Mouse (Mus musculus): Measurements from ENCODE around the gene Fam114a2. TPM values are rescaled to one million over a fixed set of nuclear protein-coding genes. Genes with fewer than 3 reads are reported as not detected.

Gene Fam114a2
- polyA plus RNA-seq, 1 experiment from 2014 or later, result 54.5 TPM

DNA sequence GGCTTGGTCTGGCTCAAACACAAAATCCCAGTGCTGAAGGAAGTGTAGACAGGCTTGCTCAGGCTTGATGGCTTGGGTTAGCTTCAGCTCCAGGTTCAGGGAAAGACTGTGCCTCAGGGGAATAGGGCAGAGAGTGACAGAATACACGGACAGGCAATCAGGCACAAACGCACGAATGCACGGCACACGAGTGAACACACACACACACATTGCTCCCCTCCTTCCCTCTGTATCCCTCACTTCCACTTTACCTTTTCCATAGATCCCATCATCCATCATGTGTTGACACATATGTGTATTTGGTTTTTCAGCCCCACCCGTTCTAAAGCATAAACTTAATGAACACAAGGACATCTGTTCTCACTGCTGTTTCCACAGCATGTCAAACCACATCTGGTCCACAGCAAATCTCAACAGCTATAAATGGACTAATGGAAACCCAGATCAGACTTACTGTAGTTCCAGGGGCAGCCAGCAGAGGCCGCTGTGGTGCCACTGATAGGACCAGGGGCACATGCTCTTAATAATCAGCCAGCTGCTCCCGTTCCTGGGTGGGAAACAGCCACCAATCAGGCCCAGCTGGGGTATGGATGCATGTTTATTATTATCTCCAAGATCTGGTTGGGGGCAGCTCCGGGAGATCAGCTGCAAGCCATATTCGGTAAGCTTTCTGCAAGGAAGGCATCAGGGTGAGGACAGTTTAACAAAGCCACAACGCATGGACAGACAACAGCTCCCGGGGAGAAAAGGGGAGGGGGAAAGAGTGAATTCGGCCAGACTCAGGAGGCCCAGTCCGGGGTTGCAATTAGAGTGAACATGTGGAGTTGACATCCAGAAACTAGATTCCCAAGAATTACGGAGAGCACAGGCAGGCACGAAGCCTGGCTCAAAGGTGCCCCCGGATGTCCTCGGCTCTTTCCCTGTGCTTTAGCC is 30.5 kb upstream of the Fam114a2 start:
- Histone ChIP-seq H3K27ac (ENCODE audit: low read depth, low read length) (peak overlapping the region; percentile 31; the same call in 1 of the 2 replicates), H3K27me3 (ENCODE audit: control insufficient read depth, insufficient read depth, low read length) (no peaks in the 10 kb centered on the region; the same call in 1 of the 2 replicates), H3K9me3 (ENCODE audit: control insufficient read depth, low read length) (no peaks in the 10 kb centered on the region), H3K4me2 (ENCODE audit: low read depth, low read length, severe bottlenecking) (peak overlapping the region; percentile 13; the same call in 1 of the 2 replicates), H3K36me3 (ENCODE audit: control insufficient read depth, insufficient read depth, low read length) (no peaks in the 10 kb centered on the region), H3K9ac (ENCODE audit: low read length) (no peak overlapping the region; the same call in 1 of the 2 replicates), H3K4me3 (ENCODE audit: low read depth, low read length) (no peak overlapping the region), H3K4me1 (replicated peaks; ENCODE audit: control insufficient read depth, insufficient read depth, low read length) (peaks cover 15% of the 10 kb centered on the region)
- ATAC-seq (replicated peaks; ENCODE audit: low FRiP score), result peak; percentile 77
- 31% methylated on average over 18 of the region's 18 CpGs for WGBS
- DNase-seq (ENCODE audit: low spot score), result peak; percentile 93

DNA sequence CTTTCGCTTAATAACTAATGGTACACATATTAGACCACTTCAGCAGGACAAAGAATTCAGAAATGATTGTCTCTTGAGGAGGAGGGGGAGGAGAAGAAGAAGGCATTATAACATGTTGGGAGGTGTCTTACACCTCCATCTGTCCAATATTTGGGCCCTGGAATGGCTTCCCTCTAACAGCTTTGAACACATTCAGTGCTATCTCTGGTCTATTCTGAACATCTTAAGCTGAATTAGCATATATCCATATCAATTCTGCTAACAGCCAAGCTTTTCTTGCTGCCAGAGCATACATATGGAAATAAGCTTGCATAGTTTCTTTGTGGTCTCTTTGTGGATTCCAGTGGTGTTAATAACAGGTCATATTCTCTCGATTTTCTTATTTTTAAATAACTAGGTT is 22.3 kb upstream of the Fam114a2 start:
- Histone ChIP-seq H3K4me3 (ENCODE audit: low read depth, low read length) (no peak overlapping the region), H3K9me3 (ENCODE audit: control insufficient read depth, low read length) (no peaks in the 10 kb centered on the region), H3K4me2 (ENCODE audit: low read depth, low read length, severe bottlenecking) (no peak overlapping the region), H3K27me3 (ENCODE audit: control insufficient read depth, insufficient read depth, low read length) (no peaks in the 10 kb centered on the region), H3K27ac (ENCODE audit: low read depth, low read length) (no peak overlapping the region), H3K4me1 (replicated peaks; ENCODE audit: control insufficient read depth, insufficient read depth, low read length) (no peaks in the 10 kb centered on the region), H3K36me3 (ENCODE audit: control insufficient read depth, insufficient read depth, low read length) (no peaks in the 10 kb centered on the region), H3K9ac (ENCODE audit: low read length) (no peak overlapping the region)
- WGBS, result 78% methylated on average over 2 of the region's 2 CpGs
- DNase-seq (ENCODE audit: low spot score) (no peak), ATAC-seq (replicated peaks; ENCODE audit: low FRiP score) (no peak)

- Histone ChIP-seq H3K9ac (ENCODE audit: low read length) (no peak overlapping the region), H3K9me3 (ENCODE audit: control insufficient read depth, low read length) (no peaks in the 10 kb centered on the region), H3K4me1 (replicated peaks; ENCODE audit: control insufficient read depth, insufficient read depth, low read length) (no peaks in the 10 kb centered on the region; the same call in 1 of the 2 replicates), H3K27me3 (ENCODE audit: control insufficient read depth, insufficient read depth, low read length) (no peaks in the 10 kb centered on the region), H3K36me3 (ENCODE audit: control insufficient read depth, insufficient read depth, low read length) (no peaks in the 10 kb centered on the region), H3K4me2 (ENCODE audit: low read depth, low read length, severe bottlenecking) (no peak overlapping the region), H3K4me3 (ENCODE audit: low read depth, low read length) (no peak overlapping the region), H3K27ac (ENCODE audit: low read depth, low read length) (no peak overlapping the region)
- WGBS, result 79% methylated on average over 5 of the region's 5 CpGs
- peak; percentile 27 for DNase-seq (ENCODE audit: low spot score)
- ATAC-seq (replicated peaks; ENCODE audit: low FRiP score), result no peak
Measured at GRCm38 (mm10) chr11:57539841-57540418, 21.5 kb upstream of the Fam114a2 start.

GRCm38 (mm10) chr11:57535912-57536311 is 17.5 kb upstream of the Fam114a2 start:
- no peak overlapping the region for H3K4me2 ChIP-seq (ENCODE audit: low read depth, low read length, severe bottlenecking)
- no peak overlapping the region for H3K4me3 ChIP-seq (ENCODE audit: low read depth, low read length)
- WGBS, result 93% methylated on average over 5 of the region's 5 CpGs
- no peak for DNase-seq (ENCODE audit: low spot score)
- no peak overlapping the region for H3K9ac ChIP-seq (ENCODE audit: low read length)
- H3K27ac ChIP-seq (ENCODE audit: low read depth, low read length), result no peak overlapping the region
- H3K36me3 ChIP-seq (ENCODE audit: control insufficient read depth, insufficient read depth, low read length), result no peaks in the 10 kb centered on the region; the same call in 1 of the 2 replicates
- peaks cover 5% of the 10 kb centered on the region for H3K4me1 ChIP-seq (replicated peaks; ENCODE audit: control insufficient read depth, insufficient read depth, low read length)
- no peaks in the 10 kb centered on the region for H3K27me3 ChIP-seq (ENCODE audit: control insufficient read depth, insufficient read depth, low read length)
- no peaks in the 10 kb centered on the region for H3K9me3 ChIP-seq (ENCODE audit: control insufficient read depth, low read length)
- no peak for ATAC-seq (replicated peaks; ENCODE audit: low FRiP score)

- H3K36me3 ChIP-seq (ENCODE audit: control insufficient read depth, insufficient read depth, low read length), result no peaks in the 10 kb centered on the region; the same call in 1 of the 2 replicates
- H3K27ac ChIP-seq (ENCODE audit: low read depth, low read length), result peak overlapping the region; percentile 12; the same call in 1 of the 2 replicates
- DNase-seq (ENCODE audit: low spot score), result no peak
- H3K4me1 ChIP-seq (replicated peaks; ENCODE audit: control insufficient read depth, insufficient read depth, low read length), result peaks cover 5% of the 10 kb centered on the region
- no peak overlapping the region for H3K9ac ChIP-seq (ENCODE audit: low read length)
- ATAC-seq (replicated peaks; ENCODE audit: low FRiP score), result no peak
- H3K27me3 ChIP-seq (ENCODE audit: control insufficient read depth, insufficient read depth, low read length), result no peaks in the 10 kb centered on the region
- H3K4me3 ChIP-seq (ENCODE audit: low read depth, low read length), result no peak overlapping the region
- no peaks in the 10 kb centered on the region for H3K9me3 ChIP-seq (ENCODE audit: control insufficient read depth, low read length)
- whole genome bisulfite sequencing, result 90% methylated on average over 4 of the region's 4 CpGs
- no peak overlapping the region for H3K4me2 ChIP-seq (ENCODE audit: low read depth, low read length, severe bottlenecking)
Measured at GRCm38 (mm10) chr11:57532306-57532705, 13.9 kb upstream of the Fam114a2 start.

DNA sequence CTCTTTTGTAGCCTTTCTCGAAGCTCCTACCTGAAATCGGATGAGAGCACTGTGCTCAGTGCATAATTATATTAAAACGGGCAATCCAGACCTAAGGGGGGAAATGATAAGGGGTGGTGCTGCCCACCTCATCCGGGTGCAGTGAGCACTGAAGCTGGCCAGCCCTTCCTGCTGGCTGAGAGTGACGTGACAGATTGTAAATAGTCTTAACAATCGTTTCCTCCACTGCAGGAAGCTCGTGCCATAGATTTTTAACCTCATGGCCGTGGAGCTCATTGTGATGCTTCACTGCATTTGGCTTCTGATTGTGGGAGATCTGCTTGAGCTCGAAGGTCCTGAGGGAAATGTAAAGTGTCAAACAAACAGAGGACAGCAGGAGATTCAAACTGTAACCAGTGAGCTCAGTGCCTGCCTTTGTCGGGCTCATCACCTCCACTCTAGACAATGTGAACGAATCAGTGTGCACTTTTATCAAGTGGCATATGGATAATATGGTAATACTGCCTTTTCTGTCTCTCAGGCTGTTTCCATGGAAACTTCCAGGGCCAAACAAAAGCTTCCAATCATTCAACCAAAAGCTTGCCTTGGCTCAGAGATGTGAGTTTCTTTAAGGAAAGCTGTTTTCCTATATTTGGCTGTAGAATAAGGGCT is 13.0 kb upstream of the Fam114a2 start:
- H3K4me1 ChIP-seq (replicated peaks; ENCODE audit: control insufficient read depth, insufficient read depth, low read length), result peaks cover 5% of the 10 kb centered on the region
- DNase-seq (ENCODE audit: low spot score), result no peak
- no peaks in the 10 kb centered on the region for H3K9me3 ChIP-seq (ENCODE audit: control insufficient read depth, low read length)
- H3K27ac ChIP-seq (ENCODE audit: low read depth, low read length), result peak overlapping the region; percentile 38; the same call in 1 of the 2 replicates
- H3K27me3 ChIP-seq (ENCODE audit: control insufficient read depth, insufficient read depth, low read length), result no peaks in the 10 kb centered on the region
- ATAC-seq (replicated peaks; ENCODE audit: low FRiP score), result peak; percentile 63; the same call in 1 of the 2 replicates
- WGBS, result 49% methylated on average over 11 of the region's 11 CpGs
- H3K9ac ChIP-seq (ENCODE audit: low read length), result no peak overlapping the region
- no peak overlapping the region for H3K4me2 ChIP-seq (ENCODE audit: low read depth, low read length, severe bottlenecking)
- no peak overlapping the region for H3K4me3 ChIP-seq (ENCODE audit: low read depth, low read length)
- no peaks in the 10 kb centered on the region; the same call in 1 of the 2 replicates for H3K36me3 ChIP-seq (ENCODE audit: control insufficient read depth, insufficient read depth, low read length)

- Histone ChIP-seq H3K4me1 (replicated peaks; ENCODE audit: control insufficient read depth, insufficient read depth, low read length) (peaks cover 5% of the 10 kb centered on the region; the same call in 1 of the 2 replicates), H3K9me3 (ENCODE audit: control insufficient read depth, low read length) (no peaks in the 10 kb centered on the region), H3K27ac (ENCODE audit: low read depth, low read length) (no peak overlapping the region), H3K36me3 (ENCODE audit: control insufficient read depth, insufficient read depth, low read length) (no peaks in the 10 kb centered on the region; the same call in 1 of the 2 replicates), H3K4me2 (ENCODE audit: low read depth, low read length, severe bottlenecking) (no peak overlapping the region), H3K27me3 (ENCODE audit: control insufficient read depth, insufficient read depth, low read length) (no peaks in the 10 kb centered on the region), H3K9ac (ENCODE audit: low read length) (no peak overlapping the region), H3K4me3 (ENCODE audit: low read depth, low read length) (no peak overlapping the region)
- ATAC-seq (replicated peaks; ENCODE audit: low FRiP score) (no peak), DNase-seq (ENCODE audit: low spot score) (no peak)
- WGBS, result 97% methylated on average over 3 of the region's 3 CpGs
Measured at GRCm38 (mm10) chr11:57529111-57529510, 10.7 kb upstream of the Fam114a2 start.

DNA sequence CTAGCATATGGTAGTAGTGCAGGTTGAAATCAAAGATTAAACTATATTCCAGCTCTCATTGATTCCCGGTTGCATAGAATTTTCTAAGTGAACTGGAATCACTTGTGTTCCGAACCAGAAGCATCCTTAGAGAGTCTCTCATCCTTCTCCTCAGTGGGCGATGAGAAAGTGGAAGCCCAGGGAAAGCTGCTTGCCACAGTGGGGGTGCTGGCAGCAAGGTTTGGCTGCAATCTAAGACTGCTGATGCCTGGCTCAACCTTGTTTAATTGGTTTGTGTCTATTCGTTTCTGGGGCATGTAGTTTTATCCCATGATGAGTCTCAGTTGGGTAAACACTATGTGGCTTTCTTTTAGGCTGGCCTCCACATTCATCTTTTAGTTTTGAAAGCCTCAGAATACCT is 9.1 kb upstream of the Fam114a2 start:
- ATAC-seq (replicated peaks; ENCODE audit: low FRiP score), result no peak
- Histone ChIP-seq H3K4me2 (ENCODE audit: low read depth, low read length, severe bottlenecking) (no peak overlapping the region), H3K27me3 (ENCODE audit: control insufficient read depth, insufficient read depth, low read length) (no peaks in the 10 kb centered on the region), H3K9ac (ENCODE audit: low read length) (no peak overlapping the region), H3K4me1 (replicated peaks; ENCODE audit: control insufficient read depth, insufficient read depth, low read length) (peaks cover 5% of the 10 kb centered on the region; the same call in 1 of the 2 replicates), H3K9me3 (ENCODE audit: control insufficient read depth, low read length) (no peaks in the 10 kb centered on the region), H3K4me3 (ENCODE audit: low read depth, low read length) (no peak overlapping the region), H3K27ac (ENCODE audit: low read depth, low read length) (no peak overlapping the region), H3K36me3 (ENCODE audit: control insufficient read depth, insufficient read depth, low read length) (no peaks in the 10 kb centered on the region; the same call in 1 of the 2 replicates)
- 83% methylated on average over 4 of the region's 4 CpGs for WGBS
- DNase-seq (ENCODE audit: low spot score), result no peak
